Mouse (Mus musculus): ENCODE results near the gene Osbpl9.
A peak's percentile ranks its signal among the peaks of the same experiment; 100 is the strongest.

The Osbpl9 gene

GRCm38 (mm10) chr4:109026543-109026942 lies 175.5 kb downstream of the Osbpl9 start:
- no peak for DNase-seq

DNA sequence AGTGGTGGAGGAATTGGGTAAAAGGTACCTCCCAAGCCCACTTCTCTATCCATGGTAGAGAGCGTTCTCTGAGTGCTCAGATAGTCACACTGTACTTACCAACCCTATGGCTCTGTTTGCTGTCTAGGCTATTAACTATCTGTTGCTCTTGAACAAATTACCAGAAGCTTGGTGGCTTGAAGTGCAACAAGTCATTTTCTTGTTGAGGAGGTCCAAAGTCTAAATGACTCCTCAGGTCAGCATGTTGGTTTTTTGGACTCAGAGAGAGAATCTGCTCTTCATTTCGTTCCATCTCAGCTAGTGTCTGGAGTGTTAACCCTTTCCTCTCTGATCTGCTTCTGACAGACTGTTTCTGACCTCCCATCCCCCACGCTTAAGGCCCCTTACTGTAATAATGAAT lies 177.0 kb downstream of the Osbpl9 start:
- no peak for DNase-seq

DNA sequence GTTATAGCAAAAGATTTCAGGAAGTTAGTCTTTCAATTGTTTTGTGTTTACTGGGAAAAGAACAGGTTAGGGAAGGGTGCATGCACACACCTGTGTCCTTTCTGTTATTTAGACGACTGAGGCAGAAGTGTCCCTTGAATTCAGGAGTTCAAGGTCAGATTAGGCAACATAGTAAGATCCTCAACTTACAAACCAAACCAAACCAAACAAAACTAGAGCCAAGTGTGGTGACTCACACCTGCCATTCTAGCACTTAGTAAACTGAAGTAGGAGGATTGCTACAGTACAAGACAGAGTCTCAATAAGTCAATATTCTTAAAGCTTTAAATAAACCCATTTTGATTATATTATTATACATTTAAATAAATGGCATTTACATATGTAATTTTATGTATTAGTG lies 180.1 kb downstream of the Osbpl9 start:
- no peak for DNase-seq

DNA sequence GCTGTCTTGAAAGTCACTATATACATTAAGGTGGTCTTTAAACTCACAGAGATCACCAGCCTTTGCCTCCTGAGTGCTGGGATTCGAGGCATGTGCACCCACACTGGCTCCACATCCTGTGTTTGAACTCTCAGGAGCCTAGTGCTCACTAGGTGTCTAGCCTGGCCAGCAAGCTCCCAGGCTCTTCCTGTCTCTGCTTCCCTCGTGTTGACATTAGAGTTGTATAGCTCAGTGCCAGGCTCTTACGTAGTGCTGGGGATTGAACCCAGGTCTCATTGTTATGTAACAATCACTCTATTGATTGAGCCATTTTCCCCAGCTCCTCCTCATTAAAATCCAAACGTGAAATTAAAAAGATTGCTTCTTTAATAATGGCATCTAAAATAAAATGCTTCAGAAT lies 182.8 kb downstream of the Osbpl9 start:
- no peak for DNase-seq

- DNase-seq = peak; percentile 39 to 56
Measured at GRCm38 (mm10) chr4:109017441-109017840, 184.6 kb downstream of the Osbpl9 start.

DNA sequence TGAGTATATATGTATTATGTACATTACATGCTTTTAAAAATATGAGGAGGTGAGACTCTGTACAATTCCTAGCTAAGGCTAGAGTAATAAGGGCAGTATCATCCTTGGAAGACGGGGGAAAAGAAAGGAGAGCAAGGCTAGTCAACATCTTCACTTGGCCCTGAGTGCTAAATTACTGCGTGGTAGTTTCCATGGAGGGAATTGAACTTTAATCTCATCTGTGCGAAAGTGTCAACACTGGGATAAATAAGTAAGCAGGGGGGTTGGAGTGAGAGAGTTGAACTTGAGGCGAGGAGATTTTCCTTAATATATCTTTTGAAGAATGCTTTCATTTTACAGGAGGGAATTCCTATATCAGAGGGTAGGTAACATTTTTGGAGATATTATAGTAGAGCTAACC lies 188.0 kb downstream of the Osbpl9 start:
- no peak for DNase-seq

All from cerebellum, adult 18-20 months (tissue).